Mouse (Mus musculus) naive thymus-derived CD4-positive, alpha-beta T cell, adult 5 months (primary cell): Measurements from ENCODE around the gene Defb38. TPM values are rescaled to one million over a fixed set of nuclear protein-coding genes. Genes with fewer than 3 reads are reported as not detected.

Experiments
- polyA plus RNA-seq: library from polyadenylated mRNA; unstranded; fragments of 100-300 nt; shearing (Covaris generic); gene quantifications from one replicate; pipeline ENCODE4 v1.2.1, GENCODE M21; 2017

Gene Defb38
- polyA plus RNA-seq, result not detected

DNA sequence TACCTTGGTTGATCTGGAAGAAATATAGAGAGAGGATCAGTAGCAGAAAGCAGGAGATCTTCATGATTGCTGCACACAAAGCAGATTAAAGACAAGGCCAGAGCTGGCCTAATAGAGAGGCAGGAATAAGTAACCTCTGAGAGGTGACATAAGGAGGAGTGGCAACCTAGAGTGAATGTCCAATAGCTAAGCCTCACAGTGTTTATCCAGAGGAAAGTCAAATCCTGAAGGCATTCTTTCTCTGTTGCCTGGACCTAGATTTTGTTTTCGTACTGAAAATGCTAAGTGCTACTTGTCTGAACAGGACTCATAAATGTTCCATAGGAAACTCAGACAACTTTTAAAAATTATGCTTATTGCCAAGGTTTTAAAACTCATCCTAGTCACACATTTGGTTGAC is at the start of gene Defb38:
Gene Defb38 (minus strand): TSS at position 101 of the 400 bp plus-strand sequence.

DNA sequence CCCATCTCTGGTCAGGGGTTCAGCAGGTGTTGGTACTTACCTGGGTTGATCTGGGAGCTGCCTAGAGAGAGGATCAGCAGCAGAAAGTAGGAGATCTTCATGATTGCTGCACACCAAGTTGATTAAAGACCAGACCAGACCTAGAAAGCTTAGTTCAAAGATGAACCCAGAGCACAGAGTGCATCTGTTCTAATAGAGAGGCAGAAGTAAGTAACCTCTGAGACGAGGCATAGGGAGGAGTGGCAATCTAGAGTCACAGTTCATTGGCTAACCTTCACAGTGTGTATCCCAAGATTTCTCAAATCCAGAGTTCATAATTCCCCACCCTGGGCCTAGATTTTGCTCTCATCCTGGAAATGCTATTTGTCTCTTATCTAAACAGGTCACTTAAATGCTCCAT is 38.3 kb upstream of the Defb38 start, which contains the start of gene Defb39:
Gene Defb39 (minus strand): TSS at position 101 of the 400 bp plus-strand sequence.

Other genes with a start within 250 kb of the Defb38 start
- gene Defb40, start 48.3 kb downstream of the Defb38 start, polyA plus RNA-seq, result not detected
- gene Defb37, start 35.5 kb downstream of the Defb38 start, polyA plus RNA-seq, result not detected
- not detected for gene Defb39, start 38.2 kb upstream of the Defb38 start, polyA plus RNA-seq
- gene Defb12, start 88.3 kb upstream of the Defb38 start, polyA plus RNA-seq, result not detected
- gene Defb34, start 97.2 kb upstream of the Defb38 start, polyA plus RNA-seq, result not detected
- gene Gm45826, start 114.2 kb upstream of the Defb38 start, polyA plus RNA-seq, result not detected
- not detected for gene Defb14, start 167.8 kb upstream of the Defb38 start, polyA plus RNA-seq
- not detected for gene Defb4, start 172.1 kb upstream of the Defb38 start, polyA plus RNA-seq
- gene Defb6, start 198.9 kb upstream of the Defb38 start, polyA plus RNA-seq, result not detected
- gene Defb46, start 213.3 kb upstream of the Defb38 start, polyA plus RNA-seq, result not detected
- not detected for gene Defb5, start 221.0 kb upstream of the Defb38 start, polyA plus RNA-seq